Mouse (Mus musculus): ENCODE results near the gene Epc2. TPM values are rescaled to one million over a fixed set of nuclear protein-coding genes. Genes with fewer than 3 reads are reported as not detected.
A peak's percentile ranks its signal among the peaks of the same experiment; 100 is the strongest.

Epc2 gene
- total RNA-seq, 2 experiments from 2014 or later, result 53.3 to 57.7 TPM

DNA sequence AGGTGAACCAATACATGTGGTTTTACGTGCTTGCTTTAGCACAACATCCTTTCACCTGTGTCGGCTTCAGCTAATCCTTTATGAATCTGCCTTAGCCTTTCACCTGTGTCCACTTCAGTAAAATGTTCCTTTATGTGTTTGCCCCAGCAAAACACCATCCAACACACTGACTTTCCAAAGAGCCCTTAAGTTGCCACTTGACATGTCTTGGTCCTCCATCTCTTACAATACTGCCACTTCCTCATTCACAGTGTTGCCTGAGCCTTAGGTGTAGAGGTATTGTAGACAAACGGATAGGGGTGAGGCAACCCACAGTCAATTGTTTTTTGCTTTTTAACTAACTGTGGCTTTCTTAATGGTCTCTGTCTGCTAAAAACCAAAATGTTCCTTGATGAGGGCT lies 107.1 kb downstream of the Epc2 start:
- DNase-seq (ENCODE audit: low spot score in 2 of 2), result no peak
- intact Hi-C loops (cut with DNase I), result no loop called here

DNA sequence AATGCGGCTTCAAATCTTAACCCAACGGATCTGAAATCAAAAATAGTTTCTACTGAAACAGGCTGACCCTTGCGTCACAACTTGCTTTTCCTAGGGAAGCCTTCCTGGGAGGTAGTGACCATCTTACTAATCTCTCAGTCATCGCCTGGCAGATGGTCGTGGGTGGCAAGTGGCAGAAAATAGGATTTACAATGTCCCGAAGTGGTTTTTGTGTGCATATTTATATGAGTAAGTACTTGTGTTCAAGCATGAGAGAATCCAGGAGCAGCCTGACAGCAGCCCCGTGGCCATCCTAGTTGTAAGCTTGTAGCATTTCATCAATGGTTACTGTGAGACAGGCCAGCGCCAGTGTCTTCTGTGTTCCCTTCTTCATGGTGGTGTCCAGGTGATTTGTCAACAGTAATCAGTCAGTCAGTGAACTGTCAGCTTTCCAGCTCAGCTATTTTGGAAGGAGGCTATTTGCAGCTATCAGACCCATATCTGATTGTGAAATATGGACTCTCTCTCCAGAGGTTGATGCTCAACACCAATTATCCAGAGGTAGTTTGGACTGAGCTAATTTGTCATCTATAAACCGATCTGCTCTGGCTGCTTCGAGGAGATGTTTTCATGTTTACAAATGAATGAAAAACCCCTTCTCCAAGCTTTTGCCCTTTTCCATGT lies 111.5 kb downstream of the Epc2 start:
- peak; percentile 64 to 65 for DNase-seq (ENCODE audit: low spot score in 2 of 2)
- intact Hi-C loops (cut with DNase I), result no loop called here

DNA sequence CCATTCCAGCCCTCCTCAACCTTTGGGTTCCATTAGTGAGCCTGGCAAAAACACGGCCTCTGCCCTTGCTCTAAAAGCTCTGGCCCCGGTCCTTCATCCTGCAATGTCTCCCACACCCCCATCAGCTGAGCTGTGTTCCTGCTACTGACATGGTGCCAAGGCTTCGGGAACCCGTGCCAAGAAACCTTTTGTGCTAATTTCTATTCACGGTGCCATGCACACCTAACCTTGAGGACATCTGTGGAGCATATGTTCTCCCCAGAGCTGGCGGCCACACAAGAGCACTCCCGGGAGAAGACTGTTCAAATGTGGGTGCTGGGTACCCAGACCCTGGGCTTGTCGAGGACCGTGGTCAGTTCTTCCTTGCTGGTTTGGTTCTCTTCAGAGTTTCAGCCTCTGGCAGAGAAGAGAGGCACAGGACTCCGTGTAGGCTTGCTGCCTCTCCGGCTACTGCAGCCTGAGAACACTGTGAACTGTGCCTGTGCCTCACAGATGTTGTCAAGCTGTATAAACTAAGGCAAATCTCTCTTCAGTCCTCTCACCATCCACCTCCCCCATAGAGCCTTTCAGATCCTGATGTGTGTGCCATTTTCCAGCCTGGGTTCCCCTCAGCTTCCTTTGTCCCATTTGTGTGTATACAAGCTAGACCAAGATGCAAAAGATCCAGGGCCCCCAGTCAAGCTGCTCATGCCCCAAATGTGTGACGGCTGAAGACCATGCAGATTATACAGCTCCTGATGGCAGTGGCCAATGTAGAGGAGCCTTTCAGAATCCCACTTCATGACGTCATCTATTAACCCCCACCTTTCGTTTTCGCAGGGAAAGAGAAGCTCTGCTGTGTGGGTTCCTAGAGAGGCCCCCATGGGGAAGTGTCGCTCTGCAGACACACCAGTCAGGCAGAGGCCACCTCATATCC lies 118.8 kb downstream of the Epc2 start:
- intact Hi-C loops (cut with DNase I), result loop anchor here (5.0 kb wide), 1 partner anchor 47 kb away; the partner anchor contains the start of gene Kif5c

DNA sequence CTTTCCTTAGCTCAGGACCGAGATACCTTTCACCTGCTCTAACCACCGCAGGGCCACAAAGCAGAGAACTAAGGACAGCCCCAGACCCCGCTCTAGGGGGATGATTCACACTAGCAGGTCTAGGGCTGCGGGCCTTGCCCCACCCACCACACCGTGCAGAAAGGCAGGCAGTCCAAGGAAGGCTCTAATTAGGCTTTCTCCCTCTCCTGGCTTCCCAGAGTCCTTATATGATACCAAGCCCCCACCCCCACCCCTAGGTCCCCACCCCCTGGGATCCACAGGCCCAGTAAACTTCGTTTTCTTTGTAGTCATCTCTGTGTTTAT lies 119.5 kb downstream of the Epc2 start:
- no peak for DNase-seq (ENCODE audit: low spot score in 2 of 2)
- intact Hi-C loops (cut with DNase I), result loop anchor here (5.0 kb wide), 1 partner anchor 47 kb away; the partner anchor contains the start of gene Kif5c

More for the DNA sequence above, 118.8 kb downstream of the Epc2 start:
- peak; percentile 25 to 45 for DNase-seq (ENCODE audit: low spot score in 2 of 2)

DNA sequence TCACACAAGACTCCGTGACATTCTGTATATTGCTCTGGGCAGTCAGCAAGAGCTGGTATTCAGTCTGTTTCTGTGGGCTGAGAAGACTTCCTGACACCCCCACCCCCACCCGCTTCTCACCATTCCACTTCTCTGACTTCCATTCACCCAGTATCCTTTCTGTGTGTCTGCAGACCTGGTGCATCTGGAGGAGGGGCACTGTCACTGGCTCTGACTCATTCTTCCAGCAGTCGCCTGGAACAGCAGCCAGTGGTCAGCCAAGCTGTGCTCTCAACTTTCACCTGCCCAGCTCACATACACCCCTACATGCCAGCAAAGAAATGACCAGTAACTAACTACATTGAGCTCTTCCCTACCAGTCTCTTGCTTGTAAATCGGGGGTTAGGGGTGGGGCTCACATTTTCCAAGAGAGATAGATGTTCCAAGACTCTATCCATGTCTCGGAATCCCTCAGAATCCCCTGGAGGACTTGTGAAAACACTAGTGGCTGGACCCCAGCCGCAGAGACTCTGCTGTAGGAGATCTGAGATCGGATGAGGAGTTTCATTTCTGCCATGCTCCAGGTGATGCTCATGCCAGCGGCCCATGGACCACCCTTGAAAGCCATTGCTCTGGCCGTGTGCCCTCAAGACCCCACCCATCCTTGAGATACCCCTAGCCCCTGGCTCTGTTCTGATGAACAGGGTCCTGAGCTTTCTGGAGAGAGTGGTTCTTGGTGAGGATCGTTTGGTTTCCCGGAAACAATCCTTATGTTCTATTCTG lies 120.1 kb downstream of the Epc2 start:
- no peak for DNase-seq (ENCODE audit: low spot score in 2 of 2)
- intact Hi-C loops (cut with DNase I), result loop anchor here (5.0 kb wide), 1 partner anchor 46 kb away; the partner anchor contains the start of gene Kif5c

DNA sequence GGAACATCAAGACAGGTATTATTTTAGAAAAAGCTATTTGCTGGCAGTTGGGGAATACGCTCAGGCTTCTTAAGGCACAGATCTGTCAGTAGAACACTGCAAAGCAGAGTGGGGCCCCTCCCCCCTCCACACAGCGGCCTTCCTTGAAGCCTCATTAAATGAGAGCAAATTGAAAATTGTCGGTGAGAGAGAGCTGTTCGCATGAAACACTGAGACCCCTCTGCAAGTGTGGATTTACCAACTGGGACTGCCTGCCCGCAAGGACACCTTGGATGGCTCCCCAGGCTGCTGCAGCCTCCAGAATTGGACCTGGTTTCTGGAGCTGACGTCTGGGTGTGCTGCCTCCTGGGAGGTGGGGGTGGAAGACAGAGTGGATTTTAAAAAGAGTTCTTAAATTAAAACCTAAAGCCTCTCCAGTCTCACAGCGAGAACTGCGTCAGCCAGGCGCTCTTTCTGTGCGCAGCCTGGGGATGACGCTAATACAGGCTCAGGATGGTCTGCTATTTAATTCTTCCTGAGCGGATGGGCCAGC lies 120.9 kb downstream of the Epc2 start:
- intact Hi-C loops (cut with DNase I), result loop anchor here (5.0 kb wide), 1 partner anchor 45 kb away; the partner anchor contains the start of gene Kif5c

DNA sequence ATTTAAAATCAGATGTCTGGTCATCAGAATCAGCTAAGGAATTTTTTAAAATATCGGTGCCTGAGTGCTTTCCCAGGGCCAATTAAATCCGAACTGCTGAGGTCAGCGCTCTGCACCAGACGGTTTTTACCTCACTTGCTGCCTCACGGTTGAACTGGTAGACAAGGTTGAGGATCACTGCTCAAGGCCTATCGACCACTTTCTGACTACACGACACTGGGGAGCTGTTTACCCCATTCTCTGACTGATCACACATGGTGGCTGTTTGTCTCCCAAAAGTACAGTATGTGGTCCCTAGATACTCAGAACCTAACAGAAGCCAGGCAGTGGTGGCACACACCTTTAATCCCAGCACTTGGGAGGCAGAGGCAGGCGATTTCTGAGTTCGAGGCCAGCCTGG lies 121.4 kb downstream of the Epc2 start:
- intact Hi-C loops (cut with DNase I), result loop anchor here (5.0 kb wide), 1 partner anchor 45 kb away; the partner anchor contains the start of gene Kif5c
- DNase-seq (ENCODE audit: low spot score in 2 of 2), result no peak

More for the DNA sequence above, 120.9 kb downstream of the Epc2 start:
- DNase-seq (ENCODE audit: low spot score in 2 of 2), result peak; percentile 67 to 83

DNA sequence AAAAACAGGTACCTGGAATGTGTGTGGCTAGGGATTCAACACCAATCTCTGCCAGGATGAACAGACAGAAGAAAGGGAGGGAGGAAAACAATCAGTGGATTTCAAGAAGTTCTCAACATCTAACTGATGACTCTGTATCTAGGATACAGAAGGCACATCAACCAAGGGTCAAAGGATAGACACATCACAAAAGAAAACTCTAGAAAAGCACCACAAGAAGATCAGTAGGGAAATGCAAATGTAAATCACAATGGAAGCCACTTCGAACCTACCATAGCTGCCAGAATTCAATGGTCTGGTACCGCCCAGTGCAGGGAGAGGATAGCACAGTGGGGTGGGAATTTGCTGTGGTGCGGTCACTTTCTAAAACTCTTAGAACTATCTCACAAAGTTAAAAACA lies 122.0 kb downstream of the Epc2 start:
- no peak for DNase-seq (ENCODE audit: low spot score in 2 of 2)
- intact Hi-C loops (cut with DNase I), result loop anchor here (5.0 kb wide), 1 partner anchor 44 kb away; the partner anchor contains the start of gene Kif5c

DNA sequence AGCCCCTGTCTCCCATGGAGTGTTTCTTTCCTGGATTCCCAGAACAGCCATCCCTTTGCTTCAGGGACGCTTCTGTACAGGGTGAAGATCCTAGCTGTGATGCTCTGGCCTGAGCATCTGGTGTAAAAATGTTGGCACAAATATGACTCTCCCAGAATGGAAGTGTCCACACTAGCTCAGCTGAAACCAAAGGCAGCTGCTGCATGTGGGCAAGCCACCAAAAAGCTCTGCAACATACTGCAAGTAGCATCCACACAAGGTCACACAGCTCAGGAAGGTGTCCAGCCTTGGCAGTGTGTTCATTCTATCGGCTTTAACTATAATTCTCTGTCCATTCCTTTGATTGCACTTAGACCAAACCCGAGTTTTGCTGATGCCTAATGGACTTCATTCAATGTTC lies 129.3 kb downstream of the Epc2 start:
- DNase-seq (ENCODE audit: low spot score in 2 of 2), result no peak

DNA sequence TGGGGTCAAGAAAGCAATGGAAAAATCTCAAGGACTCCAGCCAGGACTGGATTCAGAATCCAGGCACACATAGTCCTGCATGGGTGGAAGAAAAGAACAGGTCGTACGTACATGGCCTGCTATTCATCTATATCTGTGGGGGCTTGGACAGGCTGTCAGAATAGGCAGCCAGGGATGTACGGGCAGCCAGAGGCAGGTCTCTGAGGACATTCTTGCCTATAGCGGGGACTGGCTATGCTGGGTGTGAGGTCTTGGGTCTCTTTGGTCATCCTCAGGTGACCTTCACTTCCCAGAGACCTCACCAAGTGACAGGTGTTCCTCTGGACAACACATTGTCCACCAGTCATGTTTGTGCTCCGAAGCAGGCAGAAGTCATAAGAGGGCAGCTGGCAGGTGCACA lies 131.3 kb downstream of the Epc2 start:
- intact Hi-C loops (cut with DNase I), result no loop called here

More for the DNA sequence above, 129.3 kb downstream of the Epc2 start:
- intact Hi-C loops (cut with DNase I), result no loop called here

DNA sequence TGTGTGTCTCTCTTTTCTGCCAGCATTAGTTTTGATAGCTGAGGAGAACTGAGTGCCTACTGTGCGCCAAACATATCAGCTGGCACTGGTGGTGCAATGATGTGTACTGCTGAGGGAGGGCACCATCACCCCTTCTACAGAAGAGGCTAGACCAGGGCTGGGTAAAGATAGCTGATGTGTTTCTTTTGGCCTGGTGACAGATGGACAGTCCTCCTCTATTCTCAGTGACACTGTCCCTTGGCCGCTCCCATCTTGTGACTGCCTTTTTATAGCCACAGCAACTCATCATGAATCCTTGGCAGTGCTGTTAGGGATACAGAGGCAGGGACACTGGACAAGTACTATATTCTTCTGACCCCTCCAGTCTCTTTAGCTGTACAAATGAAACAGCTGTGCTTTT lies 132.0 kb downstream of the Epc2 start:
- intact Hi-C loops (cut with DNase I), result no loop called here
- no peak for DNase-seq (ENCODE audit: low spot score in 2 of 2)

More for the DNA sequence above, 131.3 kb downstream of the Epc2 start:
- DNase-seq (ENCODE audit: low spot score in 2 of 2), result no peak

DNA sequence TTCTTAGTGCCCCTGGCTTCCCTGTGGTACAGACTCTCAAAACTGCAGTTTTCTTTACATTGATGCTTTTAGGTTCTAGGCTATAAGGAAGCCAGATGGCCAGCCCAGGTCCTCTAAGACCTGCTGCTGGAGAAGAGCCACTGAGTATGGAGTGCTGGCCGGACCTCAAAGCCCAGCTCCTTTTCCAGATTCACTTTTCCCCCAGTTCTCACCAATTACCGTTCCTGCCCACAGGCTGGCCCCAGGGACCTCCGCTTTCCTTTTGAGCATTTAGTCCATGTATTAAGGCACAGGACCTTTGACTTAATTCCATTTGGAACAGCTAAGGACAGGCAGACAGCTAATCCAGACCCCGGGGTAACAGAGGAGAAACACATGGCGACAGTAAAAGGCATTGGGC lies 139.2 kb downstream of the Epc2 start:
- intact Hi-C loops (cut with DNase I), result no loop called here
- no peak for DNase-seq (ENCODE audit: low spot score in 2 of 2)

DNA sequence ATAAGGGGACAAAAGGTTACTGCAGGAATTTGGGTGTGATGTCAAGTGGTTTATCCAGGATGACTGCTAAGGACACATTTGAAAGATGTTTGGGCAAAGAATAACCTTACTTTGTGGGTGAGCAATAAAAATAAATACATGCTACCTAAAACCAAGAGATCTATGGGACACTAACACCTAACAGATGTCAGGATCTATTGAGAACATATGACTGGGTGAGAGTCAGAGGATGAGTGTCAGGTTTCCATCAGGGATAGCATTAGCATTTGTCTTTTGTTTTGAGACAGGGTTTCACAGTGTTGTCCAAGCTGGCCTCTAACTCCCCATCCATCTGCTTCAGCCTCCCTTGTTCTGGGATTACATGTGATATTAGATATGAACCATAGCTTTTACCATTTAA lies 141.6 kb downstream of the Epc2 start:
- no peak for DNase-seq (ENCODE audit: low spot score in 2 of 2)
- intact Hi-C loops (cut with DNase I), result no loop called here

DNA sequence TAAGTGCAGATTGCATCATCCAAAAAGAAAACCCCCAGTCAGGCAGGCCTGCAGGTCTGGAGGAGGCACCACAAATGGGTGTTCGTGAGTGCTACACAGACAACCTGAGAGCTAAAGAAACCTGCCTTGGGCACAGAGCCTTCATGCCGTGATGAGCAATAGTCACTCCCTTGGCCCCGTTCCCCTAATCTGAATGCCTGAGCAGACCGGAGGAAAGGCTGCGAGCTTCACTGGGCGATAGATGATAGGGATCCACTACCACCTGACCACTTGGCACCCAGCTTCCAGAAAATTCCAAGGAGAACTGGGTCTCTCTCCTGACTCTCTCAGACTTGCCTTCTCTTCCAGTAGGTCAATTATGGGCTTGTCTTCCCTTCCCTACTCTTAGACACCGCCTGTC lies 143.6 kb downstream of the Epc2 start:
- peak in 1 of 2 experiments; percentile 32 for DNase-seq (ENCODE audit: low spot score in 2 of 2)
- intact Hi-C loops (cut with DNase I), result no loop called here

DNA sequence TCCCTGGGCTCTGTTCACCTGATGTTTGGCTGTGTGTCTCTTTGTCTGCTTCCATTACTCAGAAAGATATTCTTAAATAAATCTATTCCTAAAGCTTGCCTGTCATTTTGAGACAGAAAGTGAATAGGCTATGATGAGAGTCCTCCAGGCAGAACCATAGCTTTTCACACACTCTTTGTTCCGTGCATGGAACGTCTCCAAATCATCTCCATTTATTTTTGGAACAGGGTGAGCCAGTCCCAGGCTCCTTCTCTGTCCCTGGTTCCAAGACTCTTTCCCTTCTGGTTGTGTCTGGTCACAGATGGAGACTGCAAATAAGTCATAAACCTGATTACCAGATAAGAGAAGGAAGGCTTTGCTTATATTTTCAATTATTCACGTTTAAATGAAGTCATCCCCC lies 145.0 kb downstream of the Epc2 start:
- DNase-seq (ENCODE audit: low spot score in 2 of 2), result no peak
- intact Hi-C loops (cut with DNase I), result no loop called here

DNA sequence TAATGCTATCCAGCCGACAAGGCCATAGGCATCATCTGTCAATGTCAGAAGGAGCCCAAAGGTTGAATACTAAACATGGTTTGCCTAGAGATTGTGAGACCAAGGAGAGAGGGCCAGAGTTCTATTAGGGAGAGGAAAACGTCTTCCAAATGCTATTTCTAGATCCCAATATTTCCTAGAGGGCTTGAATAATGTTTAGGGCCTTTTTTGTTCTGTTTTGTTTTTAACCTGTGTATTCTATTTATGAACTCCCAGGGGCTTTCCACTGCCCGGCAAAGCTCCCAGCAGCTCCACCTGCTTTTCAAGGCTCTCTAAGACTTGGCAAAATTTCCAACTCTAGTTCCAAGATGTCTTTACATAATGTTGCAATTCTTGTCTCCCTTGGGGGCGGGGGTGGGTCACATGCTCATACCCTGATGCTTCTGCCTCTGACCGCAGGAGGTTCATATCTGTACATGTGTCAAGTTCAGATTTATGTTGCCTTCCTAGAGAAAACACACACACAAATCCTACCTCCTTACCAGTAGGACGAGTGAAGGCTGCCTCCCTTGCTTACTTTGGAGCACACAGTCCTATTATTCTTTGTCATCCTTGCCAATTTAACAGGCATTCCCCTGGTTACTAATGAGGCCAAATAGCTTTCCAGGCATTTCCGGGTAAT lies 148.9 kb downstream of the Epc2 start:
- intact Hi-C loops (cut with DNase I), result no loop called here
- no peak for DNase-seq (ENCODE audit: low spot score in 2 of 2)

Measured in left cerebral cortex, postnatal 36 days (tissue).